Mouse (Mus musculus) neural tube, embryonic 13.5 days (tissue): Measurements from ENCODE around the gene Tenm2. TPM values are rescaled to one million over a fixed set of nuclear protein-coding genes. Genes with fewer than 3 reads are reported as not detected.
A peak's percentile ranks its signal among the peaks of the same experiment; 100 is the strongest.

Experiments
- ATAC-seq: fragments of 200-750 bp; cut with Nextera tagmentation; 2 replicates; pipeline ENCODE4 v1.8.0; 2017; ENCODE audit warnings: low read depth, mild to moderate bottlenecking, moderate TSS enrichment, moderate library complexity
- H3K27ac ChIP-seq: fragments of 300-500 bp; sonication (generic); replicated peaks from 2 replicates; pipeline ENCODE4 v1.5.1; 2015; ENCODE audit warnings: moderate library complexity, mild to moderate bottlenecking, inconsistent platforms
- H3K27me3 ChIP-seq: fragments of 300-500 bp; sonication (generic); 2 replicates; pipeline ENCODE4 v1.6.1; 2015; ENCODE audit warnings: mild to moderate bottlenecking, inconsistent platforms
- H3K36me3 ChIP-seq: fragments of 300-500 bp; sonication (generic); 2 replicates; pipeline ENCODE4 v1.6.1; 2015; ENCODE audit warnings: mild to moderate bottlenecking, inconsistent platforms
- H3K4me1 ChIP-seq: fragments of 300-500 bp; sonication (generic); replicated peaks from 2 replicates; pipeline ENCODE4 v1.6.1; 2015; ENCODE audit warnings: inconsistent platforms
- H3K4me2 ChIP-seq: fragments of 300-500 bp; sonication (generic); 2 replicates; pipeline ENCODE4 v1.6.1; 2015; ENCODE audit warnings: inconsistent platforms, mild to moderate bottlenecking, moderate library complexity
- H3K4me3 ChIP-seq: fragments of 300-500 bp; sonication (generic); 2 replicates; pipeline ENCODE4 v1.5.1; 2015; ENCODE audit warnings: mild to moderate bottlenecking, inconsistent platforms
- H3K9ac ChIP-seq: fragments of 300-500 bp; sonication (generic); 2 replicates; pipeline ENCODE4 v1.6.1; 2015; ENCODE audit warnings: moderate library complexity, mild to moderate bottlenecking, inconsistent platforms
- H3K9me3 ChIP-seq: fragments of 300-500 bp; sonication (generic); 2 replicates; pipeline ENCODE4 v1.6.1; 2016; ENCODE audit warnings: inconsistent platforms
- WGBS: fragments of 180-500 bp; shearing (Covaris S2); methylation state at CpG from one replicate; pipeline ENCODE4 v1.1.7; 2015; 5-methylcytosine and 5-hydroxymethylcytosine counted together
- polyA plus RNA-seq: library from polyadenylated mRNA; unstranded; fragments of >200 nt; fragmentation: Nextera tagmentation; extraction: Ambion mirVana; gene quantifications from 2 replicates; pipeline ENCODE4 v1.2.1, GENCODE M21; 2015

Tenm2 gene
- polyA plus RNA-seq, 1 experiment from 2014 or later = 14.2 TPM

- no peak for ATAC-seq
Measured at GRCm38 (mm10) chr11:37075349-37075748, 160.4 kb downstream of the Tenm2 start.

GRCm38 (mm10) chr11:37065459-37065858 is 170.3 kb downstream of the Tenm2 start:
- Histone ChIP-seq H3K27ac (no peak overlapping the region), H3K4me2 (no peak overlapping the region), H3K27me3 (no peaks in the 10 kb centered on the region), H3K9me3 (no peaks in the 10 kb centered on the region), H3K4me3 (no peak overlapping the region), H3K4me1 (no peaks in the 10 kb centered on the region), H3K9ac (no peak overlapping the region), H3K36me3 (no peaks in the 10 kb centered on the region)
- WGBS = 20% methylated on average over 3 of the region's 3 CpGs
- no peak for ATAC-seq

More at GRCm38 (mm10) chr11:37075349-37075748, 160.4 kb downstream of the Tenm2 start:
- Histone ChIP-seq H3K9me3 (no peaks in the 10 kb centered on the region), H3K9ac (no peak overlapping the region), H3K4me1 (0 out of 2 replicates have a peak, but pooled peaks cover 4% of the 10 kb centered on the region), H3K4me3 (no peak overlapping the region), H3K27me3 (no peaks in the 10 kb centered on the region), H3K27ac (no peak overlapping the region), H3K36me3 (no peaks in the 10 kb centered on the region), H3K4me2 (no peak overlapping the region)
- WGBS = 90% methylated on average over 10 of the region's 10 CpGs

- no peak overlapping the region for H3K4me2 ChIP-seq
- no peaks in the 10 kb centered on the region for H3K27me3 ChIP-seq
- ATAC-seq = no peak
- H3K4me3 ChIP-seq = no peak overlapping the region
- WGBS = 66% methylated on average over 5 of the region's 5 CpGs
- H3K36me3 ChIP-seq = no peaks in the 10 kb centered on the region
- no peaks in the 10 kb centered on the region; the same call in 1 of the 2 replicates for H3K9me3 ChIP-seq
- no peak overlapping the region for H3K9ac ChIP-seq
- H3K27ac ChIP-seq = no peak overlapping the region
- H3K4me1 ChIP-seq = peaks cover 8% of the 10 kb centered on the region; the same call in 1 of the 2 replicates
Measured at GRCm38 (mm10) chr11:37046671-37047070, 189.1 kb downstream of the Tenm2 start.

GRCm38 (mm10) chr11:37041259-37041658 is 194.5 kb downstream of the Tenm2 start:
- Histone ChIP-seq H3K9ac (no peak overlapping the region), H3K36me3 (no peaks in the 10 kb centered on the region), H3K9me3 (no peaks in the 10 kb centered on the region), H3K4me1 (peaks cover 11% of the 10 kb centered on the region; the same call in 1 of the 2 replicates), H3K4me3 (no peak overlapping the region), H3K4me2 (no peak overlapping the region), H3K27ac (no peak overlapping the region), H3K27me3 (no peaks in the 10 kb centered on the region)
- ATAC-seq = no peak
- 75% methylated on average over 4 of the region's 4 CpGs for WGBS

GRCm38 (mm10) chr11:37039283-37039682 is 196.5 kb downstream of the Tenm2 start:
- Histone ChIP-seq H3K27ac (no peak overlapping the region), H3K4me3 (no peak overlapping the region), H3K9ac (no peak overlapping the region), H3K27me3 (no peaks in the 10 kb centered on the region), H3K36me3 (no peaks in the 10 kb centered on the region), H3K4me1 (peaks cover 11% of the 10 kb centered on the region; the same call in 1 of the 2 replicates), H3K4me2 (no peak overlapping the region), H3K9me3 (no peaks in the 10 kb centered on the region)
- no peak for ATAC-seq
- WGBS = 83% methylated on average over 3 of the region's 3 CpGs

- no peaks in the 10 kb centered on the region for H3K27me3 ChIP-seq
- WGBS = 51% methylated on average over 7 of the region's 7 CpGs
- ATAC-seq = no peak
Measured at GRCm38 (mm10) chr11:37031305-37032055, 204.3 kb downstream of the Tenm2 start.

GRCm38 (mm10) chr11:37011900-37012299 is 223.9 kb downstream of the Tenm2 start:
- H3K4me2 ChIP-seq = no peak overlapping the region
- no peaks in the 10 kb centered on the region for H3K9me3 ChIP-seq
- H3K4me1 ChIP-seq = no peaks in the 10 kb centered on the region
- H3K4me3 ChIP-seq = no peak overlapping the region
- no peaks in the 10 kb centered on the region for H3K36me3 ChIP-seq
- WGBS = 87% methylated on average over 1 of the region's 1 CpGs
- no peak overlapping the region for H3K27ac ChIP-seq
- no peak overlapping the region for H3K9ac ChIP-seq
- no peak for ATAC-seq
- H3K27me3 ChIP-seq = no peaks in the 10 kb centered on the region

More at GRCm38 (mm10) chr11:37031305-37032055, 204.3 kb downstream of the Tenm2 start:
- H3K4me2 ChIP-seq = no peak overlapping the region
- no peaks in the 10 kb centered on the region for H3K36me3 ChIP-seq
- H3K4me3 ChIP-seq = no peak overlapping the region
- no peak overlapping the region for H3K27ac ChIP-seq
- no peaks in the 10 kb centered on the region for H3K4me1 ChIP-seq
- no peak overlapping the region for H3K9ac ChIP-seq
- H3K9me3 ChIP-seq = no peaks in the 10 kb centered on the region

- Histone ChIP-seq H3K4me3 (no peak overlapping the region), H3K4me2 (no peak overlapping the region), H3K9me3 (no peaks in the 10 kb centered on the region), H3K27ac (no peak overlapping the region), H3K4me1 (no peaks in the 10 kb centered on the region), H3K9ac (no peak overlapping the region), H3K36me3 (no peaks in the 10 kb centered on the region), H3K27me3 (no peaks in the 10 kb centered on the region)
- 43% methylated on average over 1 of the region's 1 CpGs for WGBS
- no peak for ATAC-seq
Measured at GRCm38 (mm10) chr11:37009243-37009642, 226.5 kb downstream of the Tenm2 start.

- no peaks in the 10 kb centered on the region for H3K9me3 ChIP-seq
- no peak for ATAC-seq
- no peaks in the 10 kb centered on the region for H3K36me3 ChIP-seq
- H3K27me3 ChIP-seq = no peaks in the 10 kb centered on the region
- no peaks in the 10 kb centered on the region for H3K4me1 ChIP-seq
- H3K27ac ChIP-seq = no peak overlapping the region
- 29% methylated on average over 3 of the region's 3 CpGs for WGBS
- no peak overlapping the region for H3K9ac ChIP-seq
- H3K4me2 ChIP-seq = no peak overlapping the region
- H3K4me3 ChIP-seq = no peak overlapping the region
Measured at GRCm38 (mm10) chr11:36997668-36998067, 238.1 kb downstream of the Tenm2 start.

- Histone ChIP-seq H3K27ac (no peak overlapping the region), H3K9ac (no peak overlapping the region), H3K4me1 (peaks cover 10% of the 10 kb centered on the region; the same call in 1 of the 2 replicates), H3K4me3 (no peak overlapping the region), H3K4me2 (no peak overlapping the region), H3K36me3 (no peaks in the 10 kb centered on the region), H3K9me3 (no peaks in the 10 kb centered on the region), H3K27me3 (no peaks in the 10 kb centered on the region)
- WGBS = 75% methylated on average over 3 of the region's 3 CpGs
- no peak for ATAC-seq
Measured at GRCm38 (mm10) chr11:36990895-36991294, 244.9 kb downstream of the Tenm2 start.

GRCm38 (mm10) chr11:36988776-36989565 is 246.8 kb downstream of the Tenm2 start:
- 44% methylated on average over 5 of the region's 5 CpGs for WGBS
- ATAC-seq = peak; percentile 61
- Histone ChIP-seq H3K4me3 (no peak overlapping the region), H3K4me2 (no peak overlapping the region), H3K27me3 (no peaks in the 10 kb centered on the region), H3K9ac (no peak overlapping the region), H3K9me3 (no peaks in the 10 kb centered on the region), H3K27ac (no peak overlapping the region; the same call in 1 of the 2 replicates), H3K36me3 (no peaks in the 10 kb centered on the region), H3K4me1 (peaks cover 10% of the 10 kb centered on the region; the same call in 1 of the 2 replicates)

GRCm38 (mm10) chr11:36974142-36974541 is 261.6 kb downstream of the Tenm2 start:
- Histone ChIP-seq H3K4me3 (no peak overlapping the region), H3K36me3 (no peaks in the 10 kb centered on the region), H3K4me1 (no peaks in the 10 kb centered on the region), H3K4me2 (no peak overlapping the region), H3K9ac (no peak overlapping the region), H3K9me3 (no peaks in the 10 kb centered on the region), H3K27me3 (no peaks in the 10 kb centered on the region), H3K27ac (no peak overlapping the region)
- WGBS = 65% methylated on average over 2 of the region's 2 CpGs
- ATAC-seq = no peak
